Mouse (Mus musculus) liver, adult 2 months (tissue): ENCODE measurements around the gene Skida1.

Experiments
- CTCF ChIP-seq: fragments of 200-500 bp; IDR thresholded peaks from 2 replicates; pipeline ENCODE4 v1.5.1; 2011; ENCODE audit warnings: low read depth, low read length, control low read depth
- POLR2A ChIP-seq: fragments of 200-500 bp; IDR thresholded peaks from 2 replicates; pipeline ENCODE4 v1.6.1; 2011; ENCODE audit warnings: low read length, control low read depth; ENCODE audit not compliant: insufficient read depth; ENCODE audit errors: extremely low read depth

- TF ChIP-seq CTCF, result no peak
- TF ChIP-seq POLR2A, result no peak
These were observed 2.7 kb downstream of the Skida1 start for GRCm38 (mm10) chr2:18046186-18046585.
